Comparison of ENCODE assay signal across 11 mouse cellular contexts in genomic region chr15:99498356-99498755, GRCm38 (mm10). TPM values are rescaled to one million over a fixed set of nuclear protein-coding genes. Genes with fewer than 3 reads are reported as not detected.
DNase-seq lines count a peak whose midpoint lies in the region; ATAC-seq and TF ChIP-seq lines count a peak whose summit lies in the region.
"Had no signal": no experiment of that assay in that cellular context is flagged by ENCODE, and none has a peak within 500 bp of the region (broad histone marks: within the 10 kb centered on the region; RNA-seq: fewer than 3 reads in every experiment).

No protein-coding gene starts in this region.

- ATAC-seq in heart, embryonic 13.5 days (ENCODE audit: extremely low read depth, insufficient number of reproducible peaks, low FRiP score, low TSS enrichment) = no peak
- no peak for ATAC-seq in heart, embryonic 12.5 days (ENCODE audit: insufficient number of reproducible peaks, low FRiP score)

- no peak for DNase-seq in layer of hippocampus, adult 2 months (ENCODE audit: low spot score in 2 of 2)
- no peak for DNase-seq in layer of hippocampus, adult 9-10 months (ENCODE audit: low spot score)
- no peak for DNase-seq in spleen, adult 2 months (ENCODE audit: low read depth in 1 of 2, low spot score in 2 of 2)
- DNase-seq in spleen, adult 12 weeks (ENCODE audit: low spot score) = no peak
- DNase-seq in thymus, postnatal 14 days = no peak

- peaks cover 72% of the 10 kb centered on the region for H3K27me3 ChIP-seq in heart, embryonic 13.5 days (replicated peaks)
- peaks cover 71% of the 10 kb centered on the region for H3K27me3 ChIP-seq in heart, embryonic 12.5 days (replicated peaks)
- H3K27me3 ChIP-seq in spleen, adult 2 months (ENCODE audit: control insufficient read depth, insufficient read depth, low read length) = no peaks in the 10 kb centered on the region

- H3K27ac ChIP-seq in heart, embryonic 13.5 days (replicated peaks) = peak overlapping the region; percentile 70
- no peak overlapping the region for H3K27ac ChIP-seq in heart, embryonic 12.5 days (ENCODE audit: poor library complexity, severe bottlenecking)
- H3K27ac ChIP-seq in layer of hippocampus, adult 2 months = peak overlapping the region; percentile 89
- 0 out of 2 replicates have a peak overlapping the region, but pooled peaks have one; percentile 17 for H3K27ac ChIP-seq in spleen, adult 2 months (ENCODE audit: insufficient read depth, low read length)
- H3K27ac ChIP-seq: embryonic facial prominence, embryonic 12.5 days had no signal

- no peak for TF ChIP-seq CTCF in layer of hippocampus, adult 2 months (conservative IDR thresholded peaks at IDR 0.05)
- TF ChIP-seq CTCF in spleen, adult 2 months (IDR thresholded peaks at IDR 0.05; ENCODE audit: extremely low read depth, insufficient read depth, insufficient read length, insufficient replicate concordance) = no peak

- 60% methylated on average over 4 of the region's 4 CpGs for WGBS in heart, embryonic 13.5 days
- WGBS in heart, embryonic 12.5 days = 57% methylated on average over 4 of the region's 4 CpGs
- 78% methylated on average over 4 of the region's 4 CpGs for WGBS in spleen, adult 2 months

- no peak overlapping the region for H3K4me3 ChIP-seq in heart, embryonic 13.5 days
- no peak overlapping the region for H3K4me3 ChIP-seq in heart, embryonic 12.5 days
- H3K4me3 ChIP-seq in layer of hippocampus, adult 2 months = no peak overlapping the region
- no peak overlapping the region for H3K4me3 ChIP-seq in spleen, adult 2 months (ENCODE audit: extremely low read depth, insufficient read depth, insufficient read length)
- H3K4me3 ChIP-seq: embryonic facial prominence, embryonic 12.5 days; megakaryocyte, embryonic 14.5 days had no signal

- no peak overlapping the region for H3K4me2 ChIP-seq in heart, embryonic 13.5 days
- no peak overlapping the region for H3K4me2 ChIP-seq in heart, embryonic 12.5 days
- H3K4me2 ChIP-seq: embryonic facial prominence, embryonic 12.5 days had no signal

- H3K9ac ChIP-seq in heart, embryonic 13.5 days = peak overlapping the region; percentile 37; the same call in 1 of the 2 replicates
- no peak overlapping the region for H3K9ac ChIP-seq in heart, embryonic 12.5 days
- H3K9ac ChIP-seq: embryonic facial prominence, embryonic 12.5 days had no signal

- TF ChIP-seq POLR2A in spleen, adult 2 months (IDR thresholded peaks at IDR 0.05; ENCODE audit: low read depth, low read length) = no peak

- H3K36me3 ChIP-seq in heart, embryonic 13.5 days = no peaks in the 10 kb centered on the region
- H3K36me3 ChIP-seq in heart, embryonic 12.5 days = no peaks in the 10 kb centered on the region
- no peaks in the 10 kb centered on the region for H3K36me3 ChIP-seq in spleen, adult 2 months (ENCODE audit: control insufficient read depth, insufficient read depth, low read length)
- H3K36me3 ChIP-seq: embryonic facial prominence, embryonic 12.5 days; G1E had no signal

- H3K4me1 ChIP-seq in heart, embryonic 13.5 days = peaks cover 55% of the 10 kb centered on the region
- peaks cover 46% of the 10 kb centered on the region for H3K4me1 ChIP-seq in heart, embryonic 12.5 days (replicated peaks)
- no peaks in the 10 kb centered on the region; the same call in 1 of the 2 replicates for H3K4me1 ChIP-seq in spleen, adult 2 months (ENCODE audit: control insufficient read depth, insufficient read depth, insufficient read length)

- H3K9me3 ChIP-seq in heart, embryonic 13.5 days = no peaks in the 10 kb centered on the region
- H3K9me3 ChIP-seq in heart, embryonic 12.5 days (replicated peaks) = no peaks in the 10 kb centered on the region
- H3K9me3 ChIP-seq: embryonic facial prominence, embryonic 12.5 days; G1E had no signal

RNA-seq across cellular contexts. Expression of gene Bcdin3d, which starts 23.8 kb away (rescaled TPM):
- polyA plus RNA-seq in heart, embryonic 13.5 days (2015; fragmentation: Nextera tagmentation; extraction: Ambion mirVana) = 10.5 and 13.7 TPM in 2 replicates
- polyA plus RNA-seq in heart, embryonic 12.5 days (2016; fragmentation: Nextera tagmentation; extraction: Ambion mirVana) = 11.3 and 12.2 TPM in 2 replicates
- total RNA-seq in layer of hippocampus, adult 2 months (2021) = 1 to 10 TPM; 4.0 to 5.5 TPM
- 5.1 and 7.4 TPM in 2 replicates for polyA plus RNA-seq in spleen, adult 2 months (2012; rRNA removed)

RNA-seq across cellular contexts. Expression of gene Faim2, which starts 29.6 kb away (rescaled TPM):
- 0.12 and 0.22 TPM in 2 replicates for polyA plus RNA-seq in heart, embryonic 13.5 days (2015; fragmentation: Nextera tagmentation; extraction: Ambion mirVana)
- polyA plus RNA-seq in heart, embryonic 12.5 days (2016; fragmentation: Nextera tagmentation; extraction: Ambion mirVana) = 0.09 and 0.15 TPM in 2 replicates
- 100 to 1,000 TPM; 394 to 431 TPM for total RNA-seq in layer of hippocampus, adult 2 months (2021)
- 0.06 TPM in 1 of 2 replicates, not detected in the other for polyA plus RNA-seq in spleen, adult 2 months (2012; rRNA removed)
- total RNA-seq: neutrophil, adult 5-6 weeks had no signal
- polyA plus RNA-seq: G1E had no signal

RNA-seq across cellular contexts. Expression of gene Nckap5l, which starts 40.8 kb away (rescaled TPM):
- 6.8 and 7.7 TPM in 2 replicates for polyA plus RNA-seq in heart, embryonic 13.5 days (2015; fragmentation: Nextera tagmentation; extraction: Ambion mirVana)
- 11.4 and 12.0 TPM in 2 replicates for polyA plus RNA-seq in heart, embryonic 12.5 days (2016; fragmentation: Nextera tagmentation; extraction: Ambion mirVana)
- total RNA-seq in layer of hippocampus, adult 2 months (2021) = 10 to 100 TPM; 17.1 to 18.5 TPM
- 10.9 and 11.5 TPM in 2 replicates for polyA plus RNA-seq in spleen, adult 2 months (2012; rRNA removed)
